Mouse (Mus musculus) embryonic facial prominence, embryonic 10.5 days (tissue): ENCODE results near the gene A730061H03Rik. TPM values are rescaled to one million over a fixed set of nuclear protein-coding genes. Genes with fewer than 3 reads are reported as not detected.

Source experiments
- DNase-seq: peaks from one replicate; pipeline ENCODE4 v3.0.0-alpha.2; 2017; ENCODE audit warnings: low spot score
- H3K27ac ChIP-seq: fragments of 300-500 bp; sonication (generic); replicated peaks from 2 replicates; pipeline ENCODE4 v1.5.1; 2016; ENCODE audit warnings: mild to moderate bottlenecking
- H3K27me3 ChIP-seq: fragments of 300-500 bp; sonication (generic); replicated peaks from 2 replicates; pipeline ENCODE4 v1.6.1; 2016; ENCODE audit warnings: low read depth, mild to moderate bottlenecking; ENCODE audit not compliant: poor library complexity, severe bottlenecking
- H3K36me3 ChIP-seq: fragments of 300-500 bp; sonication (generic); replicated peaks from 2 replicates; pipeline ENCODE4 v1.6.1; 2016; ENCODE audit warnings: mild to moderate bottlenecking, moderate library complexity
- H3K4me1 ChIP-seq: fragments of 300-500 bp; sonication (generic); 2 replicates; pipeline ENCODE4 v1.6.1; 2016
- H3K4me3 ChIP-seq: fragments of 300-500 bp; sonication (generic); 2 replicates; pipeline ENCODE4 v1.5.1; 2016; ENCODE audit warnings: mild to moderate bottlenecking, moderate library complexity
- H3K9me3 ChIP-seq: fragments of 300-500 bp; sonication (generic); 2 replicates; pipeline ENCODE4 v1.6.1; 2016; ENCODE audit warnings: mild to moderate bottlenecking
- WGBS: fragments of 180-500 bp; shearing (Covaris S2); methylation state at CpG from one replicate; pipeline ENCODE4 v1.1.7; 2016; 5-methylcytosine and 5-hydroxymethylcytosine counted together
- polyA plus RNA-seq: library from polyadenylated mRNA; unstranded; fragments of >200 nt; fragmentation: Nextera tagmentation; extraction: Ambion mirVana; gene quantifications from 2 replicates; pipeline ENCODE4 v1.2.1, GENCODE M21; 2016

The A730061H03Rik gene
- polyA plus RNA-seq, 1 experiment from 2014 or later: not detected

- peak within 1 kb of the TSS; percentile 70 for H3K4me3 ChIP-seq
- no peaks in the 10 kb centered on the region for H3K9me3 ChIP-seq
- H3K4me1 ChIP-seq: peaks cover 29% of the 10 kb centered on the region
- H3K27me3 ChIP-seq: no peaks in the 10 kb centered on the region
- DNase-seq: peak; percentile 89
- H3K27ac ChIP-seq: peak within 1 kb of the TSS; percentile 90
- 1% methylated on average over 32 of the region's 32 CpGs for WGBS
- peaks cover 24% of the 10 kb centered on the region for H3K36me3 ChIP-seq
Observed at GRCm38 (mm10) chr14:55577871-55578667, 17.9 kb upstream of the A730061H03Rik start, which contains the start of gene Psme1. Psme1 (plus strand) TSS chr14:55578123.

- H3K4me1 ChIP-seq: peaks cover 29% of the 10 kb centered on the region
- no peaks in the 10 kb centered on the region for H3K9me3 ChIP-seq
- H3K36me3 ChIP-seq: peaks cover 16% of the 10 kb centered on the region
- H3K4me3 ChIP-seq: no peak overlapping the region
- no peaks in the 10 kb centered on the region for H3K27me3 ChIP-seq
- no peak overlapping the region for H3K27ac ChIP-seq
- WGBS: 82% methylated on average over 16 of the region's 16 CpGs
- no peak for DNase-seq
Observed at GRCm38 (mm10) chr14:55576376-55576775, 16.2 kb upstream of the A730061H03Rik start.

GRCm38 (mm10) chr14:55575711-55576110 lies 15.5 kb upstream of the A730061H03Rik start:
- Histone ChIP-seq H3K4me1 (peaks cover 29% of the 10 kb centered on the region), H3K36me3 (peaks cover 12% of the 10 kb centered on the region), H3K4me3 (0 out of 2 replicates have a peak overlapping the region, but pooled peaks have one; percentile 5), H3K9me3 (no peaks in the 10 kb centered on the region), H3K27ac (peak overlapping the region; percentile 54; the same call in 1 of the 2 replicates), H3K27me3 (no peaks in the 10 kb centered on the region)
- DNase-seq: no peak
- WGBS: 68% methylated on average over 13 of the region's 13 CpGs

- Histone ChIP-seq H3K36me3 (peaks cover 10% of the 10 kb centered on the region), H3K4me1 (peaks cover 29% of the 10 kb centered on the region), H3K27ac (peak within 1 kb of the TSS; percentile 54; the same call in 1 of the 2 replicates), H3K4me3 (0 out of 2 replicates have a peak within 1 kb of the TSS, but pooled peaks have one; percentile 5), H3K9me3 (no peaks in the 10 kb centered on the region), H3K27me3 (no peaks in the 10 kb centered on the region)
- 77% methylated on average over 8 of the region's 8 CpGs for WGBS
- DNase-seq: no peak
Observed at GRCm38 (mm10) chr14:55575302-55575701, 15.1 kb upstream of the A730061H03Rik start, which contains the start of gene Fitm1. Fitm1 (plus strand) TSS chr14:55575617.

- no peak overlapping the region for H3K27ac ChIP-seq
- no peak overlapping the region for H3K4me3 ChIP-seq
- H3K36me3 ChIP-seq: peaks cover 39% of the 10 kb centered on the region
- H3K27me3 ChIP-seq: no peaks in the 10 kb centered on the region
- peaks cover 12% of the 10 kb centered on the region for H3K4me1 ChIP-seq
- DNase-seq: no peak
- H3K9me3 ChIP-seq: no peaks in the 10 kb centered on the region
Observed at GRCm38 (mm10) chr14:55571760-55572159, 11.6 kb upstream of the A730061H03Rik start.

GRCm38 (mm10) chr14:55570588-55570987 lies 10.4 kb upstream of the A730061H03Rik start:
- no peak for DNase-seq
- H3K27me3 ChIP-seq: no peaks in the 10 kb centered on the region
- WGBS: 89% methylated on average over 2 of the region's 2 CpGs
- no peaks in the 10 kb centered on the region for H3K9me3 ChIP-seq
- H3K4me1 ChIP-seq: peaks cover 4% of the 10 kb centered on the region
- H3K36me3 ChIP-seq: peaks cover 51% of the 10 kb centered on the region
- no peak overlapping the region for H3K27ac ChIP-seq
- no peak overlapping the region for H3K4me3 ChIP-seq

GRCm38 (mm10) chr14:55567496-55567895 lies 7.3 kb upstream of the A730061H03Rik start:
- Histone ChIP-seq H3K4me3 (no peak overlapping the region), H3K36me3 (peaks cover 77% of the 10 kb centered on the region), H3K9me3 (no peaks in the 10 kb centered on the region), H3K27me3 (no peaks in the 10 kb centered on the region), H3K4me1 (no peaks in the 10 kb centered on the region), H3K27ac (no peak overlapping the region)
- no peak for DNase-seq
- 87% methylated on average over 3 of the region's 3 CpGs for WGBS

- 79% methylated on average over 3 of the region's 3 CpGs for WGBS
- Histone ChIP-seq H3K9me3 (no peaks in the 10 kb centered on the region), H3K27me3 (no peaks in the 10 kb centered on the region), H3K4me3 (no peak overlapping the region), H3K4me1 (peaks cover 16% of the 10 kb centered on the region), H3K36me3 (peaks cover 75% of the 10 kb centered on the region), H3K27ac (no peak overlapping the region)
- DNase-seq: no peak
Observed at GRCm38 (mm10) chr14:55565748-55566147, 5.5 kb upstream of the A730061H03Rik start.

- Histone ChIP-seq H3K27me3 (no peaks in the 10 kb centered on the region), H3K4me3 (no peak overlapping the region), H3K36me3 (peaks cover 53% of the 10 kb centered on the region), H3K9me3 (no peaks in the 10 kb centered on the region), H3K27ac (no peak overlapping the region), H3K4me1 (peaks cover 22% of the 10 kb centered on the region)
- no peak for DNase-seq
- 89% methylated on average over 11 of the region's 11 CpGs for WGBS
Observed at GRCm38 (mm10) chr14:55563249-55563648, 3.0 kb upstream of the A730061H03Rik start.

- H3K4me3 ChIP-seq: peak overlapping the region; percentile 79
- H3K27me3 ChIP-seq: no peaks in the 10 kb centered on the region
- no peaks in the 10 kb centered on the region for H3K9me3 ChIP-seq
- no peak for DNase-seq
- peaks cover 39% of the 10 kb centered on the region for H3K36me3 ChIP-seq
- WGBS: 81% methylated on average over 10 of the region's 10 CpGs
- no peak overlapping the region for H3K27ac ChIP-seq
- peaks cover 25% of the 10 kb centered on the region for H3K4me1 ChIP-seq
Observed at GRCm38 (mm10) chr14:55561860-55562259, 1.7 kb upstream of the A730061H03Rik start.

- peaks cover 18% of the 10 kb centered on the region for H3K36me3 ChIP-seq
- WGBS: under 1% methylated on average over 27 of the region's 27 CpGs
- H3K27ac ChIP-seq: peak within 1 kb of the TSS; percentile 95
- DNase-seq: peak; percentile 95
- H3K9me3 ChIP-seq: no peaks in the 10 kb centered on the region
- no peaks in the 10 kb centered on the region for H3K27me3 ChIP-seq
- H3K4me3 ChIP-seq: peak within 1 kb of the TSS; percentile 79
- peaks cover 26% of the 10 kb centered on the region for H3K4me1 ChIP-seq
Observed at GRCm38 (mm10) chr14:55559799-55560201, 406 bp downstream of the A730061H03Rik start, which contains the start of gene Dcaf11. Dcaf11 (plus strand) TSS chr14:55560006.

- 57% methylated on average over 6 of the region's 6 CpGs for WGBS
- Histone ChIP-seq H3K4me1 (peaks cover 26% of the 10 kb centered on the region), H3K9me3 (no peaks in the 10 kb centered on the region), H3K4me3 (peak overlapping the region; percentile 79), H3K27ac (peak overlapping the region; percentile 95; the same call in 1 of the 2 replicates), H3K36me3 (peaks cover 9% of the 10 kb centered on the region), H3K27me3 (no peaks in the 10 kb centered on the region)
- DNase-seq: no peak
Observed at GRCm38 (mm10) chr14:55558740-55559448, 1.3 kb downstream of the A730061H03Rik start.
